Mouse (Mus musculus) brain, embryonic 18.5 days (tissue): Measurements from ENCODE around the gene Fcrl1.
"Not testable (repeated sequence)": the region's sequence is repeated elsewhere in the genome, so short reads cannot be mapped to it uniquely, and the experiment has no call there.

Source experiments
- DNase-seq: peaks from one replicate; pipeline ENCODE4 v3.0.0-alpha.2; 2012; ENCODE audit warnings: low read depth, low spot score

Fcrl1 gene

GRCm38 (mm10) chr3:87376195-87377165 lies at the start of gene Fcrl1:
Gene Fcrl1, plus strand, starts transcription at chr3:87376387.
- no peak for DNase-seq

DNA sequence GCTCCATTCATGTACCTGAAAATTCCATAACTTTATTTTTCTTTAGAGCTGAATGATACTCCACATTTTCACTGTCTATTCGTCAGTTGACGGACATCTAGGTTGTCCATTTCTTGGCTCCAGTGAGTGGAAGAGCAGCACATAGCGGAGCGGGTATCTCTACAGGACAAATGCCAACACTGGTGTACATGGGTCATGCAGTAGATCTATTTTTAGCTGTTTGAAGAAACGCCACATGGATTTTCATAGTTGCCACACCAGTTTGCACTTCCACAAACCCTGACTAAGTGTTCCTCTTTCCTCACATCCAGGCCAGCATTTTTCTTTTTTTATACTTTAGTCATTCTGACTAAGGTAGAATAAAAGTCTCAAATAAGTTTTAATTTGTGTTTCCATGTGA lies 38.3 kb upstream of the Fcrl1 start:
- DNase-seq, result no peak

- DNase-seq, result not testable (repeated sequence)
These were observed 25.2 kb upstream of the Fcrl1 start for GRCm38 (mm10) chr3:87350992-87351391.

DNA sequence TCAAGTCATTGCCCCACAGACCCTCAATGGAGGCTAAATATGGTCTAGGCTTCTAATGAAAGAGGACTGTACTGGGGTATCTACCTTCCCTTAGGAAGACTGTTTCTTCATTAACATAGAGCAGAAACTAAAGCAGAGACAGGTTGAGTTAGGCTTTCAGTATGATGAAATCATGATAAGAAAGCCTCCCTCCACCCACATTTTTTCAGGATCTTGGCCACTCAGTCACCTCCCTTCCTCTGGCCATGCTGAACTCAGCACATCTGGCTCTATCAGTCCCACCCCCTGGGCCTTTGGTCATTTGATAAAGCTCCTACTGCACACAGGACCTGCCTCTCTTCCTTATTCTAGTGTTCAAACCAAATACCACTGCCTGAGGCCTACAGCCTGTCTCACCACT lies 18.6 kb upstream of the Fcrl1 start, which contains the start of gene Cd5l:
Gene Cd5l, plus strand, starts transcription at position 301 of the 400 bp plus-strand sequence.
- no peak for DNase-seq

DNA sequence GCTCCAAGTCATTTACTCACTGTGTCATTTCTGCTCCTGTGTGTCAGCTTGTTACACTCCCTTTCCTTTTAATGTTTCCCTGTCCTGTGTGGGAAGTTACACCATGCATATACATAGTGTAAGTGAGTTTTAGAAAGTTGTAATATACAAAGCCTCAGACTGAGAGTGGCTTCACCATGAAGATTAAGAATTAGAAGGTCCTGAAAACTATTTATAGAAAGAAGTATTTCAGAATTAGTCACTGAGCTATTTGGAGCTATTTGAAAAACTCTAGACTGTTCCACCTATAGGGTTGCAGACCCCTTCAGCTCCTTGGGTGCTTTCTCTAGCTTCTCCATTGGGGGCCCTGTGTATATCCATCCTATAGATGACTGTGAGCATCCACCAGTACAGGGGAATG lies 17.0 kb upstream of the Fcrl1 start:
- no peak for DNase-seq

DNA sequence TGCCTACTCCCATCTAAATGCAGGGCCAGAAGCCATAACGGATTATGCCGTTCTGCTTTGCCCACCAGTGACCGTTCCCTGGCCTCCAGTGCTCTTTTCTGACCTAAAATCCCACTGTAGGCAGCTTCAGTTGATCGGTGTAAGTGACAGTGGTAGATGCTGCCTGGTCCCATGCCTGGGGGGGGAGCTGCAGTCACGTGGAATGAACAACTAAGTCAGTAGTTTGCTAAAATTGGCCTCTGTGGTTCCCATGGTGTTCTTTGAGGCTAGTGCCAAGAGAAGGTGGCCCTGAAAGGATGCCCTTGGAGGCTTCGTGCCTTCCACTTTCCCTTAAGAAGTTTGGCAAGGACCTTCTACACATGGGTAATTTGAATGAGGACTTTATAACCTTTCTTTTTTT lies 15.7 kb upstream of the Fcrl1 start:
- no peak for DNase-seq

DNA sequence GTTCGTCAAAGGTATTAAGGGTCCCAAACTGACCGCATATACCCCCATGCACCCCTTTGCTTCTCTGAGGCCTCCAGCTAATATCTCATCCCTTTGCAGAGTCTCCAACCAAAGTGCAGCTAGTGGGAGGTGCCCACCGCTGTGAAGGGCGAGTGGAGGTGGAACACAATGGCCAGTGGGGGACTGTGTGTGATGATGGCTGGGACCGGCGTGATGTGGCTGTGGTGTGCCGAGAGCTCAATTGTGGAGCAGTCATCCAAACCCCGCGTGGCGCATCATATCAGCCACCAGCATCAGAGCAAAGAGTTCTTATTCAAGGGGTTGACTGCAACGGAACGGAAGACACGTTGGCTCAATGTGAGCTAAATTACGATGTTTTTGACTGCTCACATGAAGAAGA lies 10.5 kb upstream of the Fcrl1 start:
- no peak for DNase-seq

GRCm38 (mm10) chr3:87367511-87367910 lies 8.7 kb upstream of the Fcrl1 start:
- no peak for DNase-seq

DNA sequence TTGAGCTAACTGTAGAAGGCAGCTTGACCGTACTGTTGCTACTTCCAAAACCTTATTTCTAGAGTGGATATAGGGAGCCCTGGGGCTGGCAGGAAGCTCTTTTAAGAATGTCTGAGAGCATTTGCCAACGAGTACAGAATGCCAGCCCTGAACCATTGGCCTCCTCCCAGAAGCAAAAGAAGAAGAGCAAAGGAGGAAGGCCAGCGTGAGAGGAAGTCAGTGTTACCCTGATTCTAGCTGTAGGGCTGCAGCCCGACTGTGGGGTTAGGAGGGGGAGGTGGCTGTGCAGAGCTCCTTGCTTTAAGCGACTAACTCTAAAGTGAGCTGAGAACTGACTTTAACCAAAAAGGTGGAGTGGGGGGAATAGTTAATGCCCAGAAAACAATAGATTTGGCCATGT lies 7.0 kb upstream of the Fcrl1 start:
- no peak for DNase-seq

DNA sequence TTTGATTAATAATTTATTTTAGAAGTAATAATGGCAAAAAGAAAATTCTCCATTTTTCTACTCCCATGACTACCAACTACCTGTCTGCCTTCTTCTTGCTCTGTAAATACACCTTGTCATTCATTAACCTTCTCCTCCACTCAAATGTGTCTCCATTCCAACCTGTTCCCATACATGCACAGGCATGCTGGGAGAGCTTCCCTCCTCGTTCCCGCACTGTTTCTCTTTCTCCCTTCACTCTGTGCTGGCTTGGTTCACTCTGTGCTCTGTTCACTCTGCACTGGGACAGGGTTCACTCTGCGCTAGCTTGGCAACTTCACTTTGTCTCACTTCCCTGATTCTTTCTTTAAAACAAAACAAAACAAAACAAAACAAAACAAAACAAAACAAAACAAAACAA lies 1.0 kb downstream of the Fcrl1 start:
- DNase-seq, result no peak

DNA sequence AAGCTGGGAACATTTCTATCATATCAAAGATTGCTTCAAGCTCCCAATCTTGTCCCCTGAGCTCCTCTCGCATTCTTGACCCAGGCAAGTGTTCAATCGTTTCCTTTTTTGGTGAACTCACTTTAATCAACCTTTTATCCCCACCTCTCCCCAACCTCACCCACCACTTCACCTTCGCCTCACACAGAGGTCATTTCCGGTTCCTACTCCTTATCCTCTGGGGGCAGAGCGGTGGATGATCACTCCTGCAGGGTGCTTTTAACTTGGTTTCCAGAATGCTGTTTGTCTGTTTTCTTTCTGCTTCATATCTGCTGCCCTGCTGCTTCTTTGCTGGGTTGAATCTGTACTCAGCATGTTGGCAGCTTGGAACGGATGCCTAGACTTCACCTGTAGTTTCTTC lies 1.5 kb downstream of the Fcrl1 start:
- DNase-seq, result no peak

DNA sequence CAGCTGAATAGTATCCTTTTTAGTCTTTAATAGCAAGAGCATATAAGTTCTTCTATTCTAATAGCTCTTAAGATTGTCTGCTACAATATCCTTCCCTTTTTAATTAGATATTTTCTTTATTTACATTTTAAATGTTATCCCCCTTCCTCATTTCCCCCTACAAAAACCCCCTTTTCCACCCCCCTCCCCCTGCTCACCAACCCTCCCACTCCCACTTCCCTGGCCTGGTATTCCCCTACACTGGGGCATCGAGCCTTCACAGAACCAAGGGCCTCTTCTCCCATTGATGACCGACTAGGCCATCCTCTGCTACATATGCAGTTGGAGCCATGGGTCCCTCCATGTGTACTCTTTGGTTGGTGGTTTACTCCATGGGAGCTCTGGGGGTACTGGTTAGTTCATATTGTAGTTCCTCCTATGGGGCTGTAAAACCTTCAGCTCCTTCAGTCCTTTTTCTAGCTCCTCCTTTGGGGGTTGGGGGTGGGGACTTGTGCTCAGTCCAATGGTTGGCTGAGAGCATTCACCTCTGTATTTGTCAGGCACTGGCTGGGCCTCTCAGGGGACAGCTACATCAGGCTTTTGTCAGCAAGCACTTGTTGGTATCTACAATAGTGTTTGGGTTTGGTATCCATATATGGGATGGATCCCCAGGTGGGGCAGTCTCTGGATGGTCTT lies 3.6 kb downstream of the Fcrl1 start:
- DNase-seq, result not testable (repeated sequence)

- no peak for DNase-seq
These were observed 5.9 kb downstream of the Fcrl1 start for GRCm38 (mm10) chr3:87381806-87382712.

DNA sequence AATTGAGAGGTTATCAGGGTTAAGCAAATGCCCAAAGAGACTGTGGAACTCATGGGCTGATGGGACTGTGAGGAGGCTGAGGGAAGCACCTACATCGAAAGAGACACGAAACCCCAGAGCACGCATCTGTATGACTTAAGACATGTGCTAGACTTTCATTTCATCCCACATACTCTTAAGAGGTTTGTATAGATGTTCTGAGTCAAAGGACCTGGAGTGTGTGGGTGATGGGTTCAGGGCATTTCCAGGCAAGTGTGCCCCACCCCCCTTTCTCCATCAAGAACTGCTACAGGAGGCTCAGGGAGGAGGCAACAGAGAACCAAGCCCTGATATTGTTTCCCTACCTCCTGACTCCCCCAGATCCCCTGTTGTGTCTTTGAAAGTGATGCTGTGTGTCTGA lies 7.1 kb downstream of the Fcrl1 start:
- DNase-seq, result no peak

- no peak for DNase-seq
These were observed 8.9 kb downstream of the Fcrl1 start for GRCm38 (mm10) chr3:87385105-87385504.

- no peak for DNase-seq
These were observed 14.7 kb downstream of the Fcrl1 start for GRCm38 (mm10) chr3:87390935-87391334.

DNA sequence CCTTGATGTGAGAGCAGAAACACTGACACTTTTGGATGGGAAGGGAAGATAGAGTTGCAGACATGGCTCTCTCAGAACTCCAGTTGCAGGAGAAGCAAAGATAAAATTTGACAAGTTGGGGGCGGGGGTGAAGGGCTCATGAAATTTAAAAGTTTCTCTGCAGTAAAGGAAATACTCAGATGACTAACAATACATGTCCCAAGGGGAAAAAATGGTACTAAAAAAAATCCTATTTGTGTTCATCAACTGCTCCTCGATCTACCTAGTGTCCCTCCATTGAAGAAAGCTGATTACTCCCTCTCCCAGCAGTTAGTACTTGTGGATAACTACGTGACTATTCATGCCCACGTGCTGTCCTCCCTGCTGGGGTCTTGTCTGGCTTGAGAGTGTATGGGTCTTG lies 22.6 kb downstream of the Fcrl1 start:
- DNase-seq, result no peak

- no peak for DNase-seq
These were observed 23.7 kb downstream of the Fcrl1 start for GRCm38 (mm10) chr3:87399906-87400305.

DNA sequence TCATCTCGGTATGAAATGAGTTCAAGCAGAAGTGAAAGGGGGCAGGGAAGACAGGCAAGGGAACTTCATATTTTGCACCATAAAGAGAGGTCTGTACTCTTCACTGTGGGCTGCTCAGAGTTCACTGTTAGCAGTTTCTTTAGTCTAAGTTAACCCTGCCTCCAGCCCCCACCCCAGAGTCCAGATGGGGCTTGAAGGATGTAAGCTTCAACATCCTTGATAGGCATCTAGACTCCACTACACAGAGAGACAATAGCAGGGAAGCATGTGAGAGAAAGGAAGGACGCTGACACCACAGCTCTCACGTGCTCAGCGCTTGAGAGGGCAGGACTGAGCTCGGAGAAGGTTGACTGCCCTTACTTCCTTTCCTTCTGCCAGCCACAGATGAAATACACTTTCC lies 25.1 kb downstream of the Fcrl1 start:
- DNase-seq, result no peak

DNA sequence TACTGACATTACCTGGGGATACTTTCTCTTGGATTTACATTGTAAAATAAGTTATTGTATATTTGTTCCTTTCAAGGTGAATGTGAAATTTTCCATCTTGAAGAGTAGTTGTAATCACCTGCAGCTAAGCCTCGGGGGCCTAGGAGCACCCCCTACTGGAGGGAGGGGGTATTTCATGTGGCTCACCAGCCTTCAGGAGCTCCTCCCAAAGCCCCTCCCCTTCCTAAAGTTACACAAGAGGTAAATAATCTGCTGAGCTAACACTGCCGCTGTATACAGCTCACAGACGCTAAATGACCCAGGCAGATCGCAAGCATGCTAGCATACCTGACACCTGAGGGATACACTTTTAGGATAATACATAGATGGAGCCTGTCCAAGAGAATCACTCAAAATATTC lies 32.0 kb downstream of the Fcrl1 start:
- no peak for DNase-seq

DNA sequence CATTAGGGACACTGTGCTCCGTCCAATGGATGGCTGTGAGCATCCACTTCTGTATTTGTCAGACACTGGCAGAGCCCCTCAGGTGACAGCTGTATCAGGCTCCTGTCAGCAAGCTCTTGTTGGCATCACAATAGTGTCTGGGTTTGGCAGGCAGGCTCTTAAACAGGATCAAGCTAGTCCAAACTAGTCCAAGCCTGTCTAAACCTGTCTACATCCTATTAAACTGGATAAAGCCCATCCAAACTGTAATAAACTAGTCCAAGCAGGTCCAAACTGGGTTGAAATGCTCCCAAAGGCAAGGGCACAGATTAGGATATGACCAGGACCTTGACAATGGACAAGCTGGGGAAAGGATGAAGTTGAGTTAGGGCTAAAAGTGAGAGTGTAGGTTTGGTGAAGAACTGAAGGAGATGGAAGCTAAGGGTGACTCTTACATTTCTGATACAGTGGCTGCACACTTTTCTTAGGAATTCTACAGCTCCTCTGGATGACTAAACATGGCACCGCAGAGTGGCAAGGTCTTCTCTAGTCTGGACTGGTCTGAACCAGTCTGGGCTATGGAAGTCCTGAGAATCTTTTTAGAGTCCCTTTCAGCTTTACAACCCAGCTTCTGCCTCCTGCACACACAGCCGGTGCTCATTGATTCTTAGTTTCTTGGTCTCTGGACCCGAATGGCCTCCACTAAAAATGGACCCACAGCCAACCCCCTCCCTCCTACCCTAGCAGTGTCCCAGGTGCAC lies 33.2 kb downstream of the Fcrl1 start:
- no peak for DNase-seq
